ENCODE assay signal across 46 mouse cellular contexts in genomic region chr4:120062754-120063153, GRCm38 (mm10). TPM values are rescaled to one million over a fixed set of nuclear protein-coding genes. Genes with fewer than 3 reads are reported as not detected.
"Had no signal": no experiment of that assay in that cellular context is flagged by ENCODE, and none has a peak within 500 bp of the region (broad histone marks: within the 10 kb centered on the region; RNA-seq: fewer than 3 reads in every experiment).

No protein-coding gene starts in this region.

- H3K27ac ChIP-seq: left cerebral cortex, adult 2 months; limb, embryonic 10.5 days; limb, embryonic 12.5 days; limb, embryonic 13.5 days; limb, embryonic 15.5 days; liver, embryonic 12.5 days; liver, embryonic 13.5 days; liver, embryonic 14.5 days; liver, embryonic 15.5 days; lung, embryonic 15.5 days; macrophage; midbrain, embryonic 10.5 days; midbrain, embryonic 12.5 days; midbrain, embryonic 13.5 days; midbrain, embryonic 15.5 days had no signal

- ATAC-seq: liver, embryonic 12.5 days; liver, postnatal 0 days; lung, postnatal 0 days; midbrain, embryonic 13.5 days; midbrain, embryonic 15.5 days; midbrain, embryonic 16.5 days had no signal

- H3K9me3 ChIP-seq: limb, embryonic 10.5 days; limb, embryonic 12.5 days; limb, embryonic 13.5 days; limb, embryonic 15.5 days; liver, embryonic 12.5 days; liver, embryonic 13.5 days; liver, embryonic 15.5 days; lung, embryonic 15.5 days; megakaryocyte, embryonic 14.5 days; midbrain, embryonic 10.5 days; midbrain, embryonic 12.5 days; midbrain, embryonic 13.5 days; midbrain, embryonic 15.5 days had no signal

- H3K36me3 ChIP-seq: limb, embryonic 10.5 days; limb, embryonic 12.5 days; limb, embryonic 13.5 days; limb, embryonic 15.5 days; liver, embryonic 12.5 days; liver, embryonic 13.5 days; liver, embryonic 15.5 days; lung, embryonic 15.5 days; midbrain, embryonic 10.5 days; midbrain, embryonic 12.5 days; midbrain, embryonic 13.5 days; midbrain, embryonic 15.5 days had no signal

- H3K4me2 ChIP-seq: limb, embryonic 12.5 days; limb, embryonic 13.5 days; limb, embryonic 15.5 days; liver, embryonic 11.5 days; liver, embryonic 12.5 days; liver, embryonic 13.5 days; liver, embryonic 15.5 days; lung, embryonic 14.5 days; lung, embryonic 15.5 days; midbrain, embryonic 11.5 days; midbrain, embryonic 12.5 days; midbrain, embryonic 13.5 days; midbrain, embryonic 15.5 days had no signal

- DNase-seq: left cerebral cortex, postnatal 4 days; liver; liver, embryonic 13.5 days; liver, postnatal 0 days; lung, adult 18-20 months; lung, adult 2 months; lung, embryonic 14.5 days; lung, postnatal 10 days; lung, postnatal 14 days; lung, postnatal 36 days; lung, postnatal 4 days; midbrain, embryonic 14.5 days had no signal

- H3K27me3 ChIP-seq: limb, embryonic 12.5 days; limb, embryonic 13.5 days; liver, embryonic 12.5 days; liver, embryonic 13.5 days; liver, embryonic 15.5 days; lung, embryonic 15.5 days; midbrain, embryonic 12.5 days; midbrain, embryonic 13.5 days; midbrain, embryonic 15.5 days had no signal

- H3K9ac ChIP-seq: limb, embryonic 12.5 days; limb, embryonic 13.5 days; limb, embryonic 15.5 days; liver, embryonic 12.5 days; liver, embryonic 13.5 days; liver, embryonic 14.5 days; liver, embryonic 15.5 days; liver, postnatal 0 days; lung, embryonic 14.5 days; lung, embryonic 15.5 days; midbrain, embryonic 12.5 days; midbrain, embryonic 13.5 days; midbrain, embryonic 15.5 days had no signal

- H3K4me3 ChIP-seq: left cerebral cortex, adult 2 months; limb, embryonic 10.5 days; limb, embryonic 12.5 days; limb, embryonic 13.5 days; limb, embryonic 15.5 days; liver, embryonic 12.5 days; liver, embryonic 13.5 days; liver, embryonic 15.5 days; lung, embryonic 15.5 days; megakaryocyte, embryonic 14.5 days; midbrain, embryonic 10.5 days; midbrain, embryonic 12.5 days; midbrain, embryonic 13.5 days; midbrain, embryonic 15.5 days had no signal

- H3K4me1 ChIP-seq: limb, embryonic 12.5 days; limb, embryonic 13.5 days; liver, embryonic 12.5 days; liver, embryonic 13.5 days; liver, embryonic 15.5 days; lung, embryonic 15.5 days; megakaryocyte, embryonic 14.5 days; midbrain, embryonic 12.5 days; midbrain, embryonic 15.5 days had no signal

RNA-seq across cellular contexts. Expression of gene AL607142.1, which starts 2.0 kb away (rescaled TPM):
- total RNA-seq: left cerebral cortex, adult 18-20 months; left cerebral cortex, adult 2 months; left cerebral cortex, adult 8-10 months; left cerebral cortex, postnatal 10 days; left cerebral cortex, postnatal 25 days; left cerebral cortex, postnatal 4 days; liver, adult 2 months; megakaryocyte progenitor cell, adult 5-6 weeks; megakaryocyte, adult 5-6 weeks; megakaryocyte-erythroid progenitor cell, adult 5-6 weeks; midbrain, postnatal 0 days; monocyte, adult 5-6 weeks had no signal
- polyA plus RNA-seq: limb, embryonic 10.5 days; limb, embryonic 11.5 days; limb, embryonic 12.5 days; limb, embryonic 13.5 days; limb, embryonic 14.5 days; limb, embryonic 15.5 days; liver, adult 2 months; liver, embryonic 11.5 days; liver, embryonic 12.5 days; liver, embryonic 13.5 days; liver, embryonic 14.5 days; liver, embryonic 15.5 days; liver, embryonic 16.5 days; liver, postnatal 0 days; lung, adult 2 months; lung, embryonic 14.5 days; lung, embryonic 15.5 days; lung, embryonic 16.5 days; lung, postnatal 0 days; macrophage; midbrain, embryonic 10.5 days; midbrain, embryonic 11.5 days; midbrain, embryonic 12.5 days; midbrain, embryonic 13.5 days; midbrain, embryonic 14.5 days; midbrain, embryonic 15.5 days; midbrain, embryonic 16.5 days; midbrain, postnatal 0 days; neural tube, embryonic 11.5 days had no signal
